Mouse (Mus musculus) intestine, embryonic 14.5 days (tissue): Measurements from ENCODE around the gene Cnbd2. TPM values are rescaled to one million over a fixed set of nuclear protein-coding genes. Genes with fewer than 3 reads are reported as not detected.

Experiments used
- ATAC-seq: fragments of 200-750 bp; cut with Nextera tagmentation; replicated peaks from 2 replicates; pipeline ENCODE4 v1.8.0; 2017; ENCODE audit warnings: low read depth, moderate number of reproducible peaks, moderate TSS enrichment, moderate library complexity; ENCODE audit not compliant: low FRiP score, low TSS enrichment
- DNase-seq: peaks from one replicate; pipeline ENCODE4 v3.0.0-alpha.2; 2018; ENCODE audit warnings: low spot score
- H3K27ac ChIP-seq: fragments of 300-500 bp; sonication (generic); 2 replicates; pipeline ENCODE4 v1.5.1; 2014; ENCODE audit warnings: low read depth, mild to moderate bottlenecking, control low read depth
- H3K27me3 ChIP-seq: fragments of 300-500 bp; sonication (generic); replicated peaks from 2 replicates; pipeline ENCODE4 v1.6.1; 2014; ENCODE audit warnings: low read length, control low read depth; ENCODE audit not compliant: control insufficient read depth, insufficient read depth
- H3K36me3 ChIP-seq: fragments of 300-500 bp; sonication (generic); 2 replicates; pipeline ENCODE4 v1.6.1; 2014; ENCODE audit warnings: low read length, control low read depth; ENCODE audit not compliant: control insufficient read depth, insufficient read depth
- H3K4me1 ChIP-seq: fragments of 300-500 bp; sonication (generic); replicated peaks from 2 replicates; pipeline ENCODE4 v1.6.1; 2014; ENCODE audit warnings: low read length, control low read depth, mixed read lengths; ENCODE audit not compliant: control insufficient read depth, insufficient read depth
- H3K4me2 ChIP-seq: fragments of 300-500 bp; sonication (generic); 2 replicates; pipeline ENCODE4 v1.6.1; 2014; ENCODE audit warnings: low read length
- H3K4me3 ChIP-seq: fragments of 300-500 bp; sonication (generic); 2 replicates; pipeline ENCODE4 v1.5.1; 2014; ENCODE audit warnings: low read depth, low read length, control low read depth, mixed read lengths
- H3K9ac ChIP-seq: fragments of 300-500 bp; sonication (generic); 2 replicates; pipeline ENCODE4 v1.6.1; 2014; ENCODE audit warnings: mild to moderate bottlenecking, low read length
- H3K9me3 ChIP-seq: fragments of 300-500 bp; sonication (generic); 2 replicates; pipeline ENCODE4 v1.6.1; 2016; ENCODE audit warnings: low read length, control low read depth; ENCODE audit not compliant: control insufficient read depth
- WGBS: fragments of 180-500 bp; shearing (Covaris S2); extraction: QIAGEN DNeasy Blood & Tissue Kit; methylation state at CpG from one replicate; pipeline ENCODE4 v1.1.7; 2014; 5-methylcytosine and 5-hydroxymethylcytosine counted together
- microRNA-seq: library from miRNA; unstranded; fragments of <30 nt; microRNA quantifications from one replicate; pipeline ENCODE4, GENCODE M21; 2016
- polyA plus RNA-seq: library from polyadenylated mRNA; unstranded; fragments of >200 nt; fragmentation: Nextera tagmentation; extraction: Ambion mirVana; gene quantifications from 2 replicates; pipeline ENCODE4 v1.2.1, GENCODE M21; 2014

Cnbd2 gene
- polyA plus RNA-seq, 1 experiment from 2014 or later = 4.2 TPM

- H3K4me3 ChIP-seq = peak overlapping the region; percentile 61
- peak overlapping the region; percentile 58 for H3K9ac ChIP-seq
- H3K4me1 ChIP-seq = peaks cover 14% of the 10 kb centered on the region; the same call in 1 of the 2 replicates
- peaks cover 24% of the 10 kb centered on the region for H3K27me3 ChIP-seq
- H3K4me2 ChIP-seq = peak overlapping the region; percentile 98
- ATAC-seq (peak; percentile 21; the same call in 1 of the 2 replicates), DNase-seq (peak; percentile 68)
- no peaks in the 10 kb centered on the region for H3K9me3 ChIP-seq
- WGBS = 14% methylated on average over 14 of the region's 14 CpGs
- H3K27ac ChIP-seq = no peak overlapping the region
- no peaks in the 10 kb centered on the region for H3K36me3 ChIP-seq
Observed at GRCm38 (mm10) chr2:156420327-156420693, 108.2 kb downstream of the Cnbd2 start.

- Histone ChIP-seq H3K27me3 (peaks cover 24% of the 10 kb centered on the region), H3K9ac (peak within 1 kb of the TSS; percentile 58), H3K4me3 (peak within 1 kb of the TSS; percentile 61), H3K36me3 (no peaks in the 10 kb centered on the region), H3K27ac (no peak within 1 kb of the TSS), H3K4me1 (peaks cover 14% of the 10 kb centered on the region; the same call in 1 of the 2 replicates), H3K9me3 (no peaks in the 10 kb centered on the region), H3K4me2 (peak within 1 kb of the TSS; percentile 98)
- ATAC-seq = peak; percentile 67
- WGBS = under 1% methylated on average over 75 of the region's 76 CpGs
- peak; percentile 80 for DNase-seq
Observed at GRCm38 (mm10) chr2:156420694-156421380, 108.7 kb downstream of the Cnbd2 start, which contains the start of gene Epb41l1. TSS of gene Epb41l1 (plus strand) at chr2:156420909.

- Histone ChIP-seq H3K4me2 (peak overlapping the region; percentile 98), H3K9ac (peak overlapping the region; percentile 58), H3K27me3 (peaks cover 24% of the 10 kb centered on the region), H3K4me1 (peaks cover 14% of the 10 kb centered on the region; the same call in 1 of the 2 replicates), H3K27ac (no peak overlapping the region), H3K9me3 (no peaks in the 10 kb centered on the region), H3K4me3 (peak overlapping the region; percentile 61), H3K36me3 (no peaks in the 10 kb centered on the region)
- peak; percentile 66 for ATAC-seq
- peak; percentile 66 for DNase-seq
- 1% methylated on average over 35 of the region's 36 CpGs for WGBS
Observed at GRCm38 (mm10) chr2:156421381-156422110, 109.4 kb downstream of the Cnbd2 start.

- Histone ChIP-seq H3K9ac (no peak overlapping the region), H3K27me3 (peaks cover 24% of the 10 kb centered on the region), H3K4me1 (peaks cover 14% of the 10 kb centered on the region; the same call in 1 of the 2 replicates), H3K9me3 (no peaks in the 10 kb centered on the region), H3K27ac (no peak overlapping the region), H3K36me3 (no peaks in the 10 kb centered on the region), H3K4me2 (peak overlapping the region; percentile 20; the same call in 1 of the 2 replicates), H3K4me3 (no peak overlapping the region)
- DNase-seq (peak; percentile 57), ATAC-seq (no peak)
- WGBS = 13% methylated on average over 7 of the region's 8 CpGs
Observed at GRCm38 (mm10) chr2:156422631-156423030, 110.5 kb downstream of the Cnbd2 start.

- DNase-seq (no peak), ATAC-seq (no peak)
- Histone ChIP-seq H3K27ac (no peak overlapping the region), H3K4me3 (no peak overlapping the region), H3K4me1 (peaks cover 14% of the 10 kb centered on the region; the same call in 1 of the 2 replicates), H3K4me2 (no peak overlapping the region), H3K9me3 (no peaks in the 10 kb centered on the region), H3K36me3 (no peaks in the 10 kb centered on the region), H3K9ac (no peak overlapping the region), H3K27me3 (peaks cover 24% of the 10 kb centered on the region)
- WGBS = 71% methylated on average over 4 of the region's 4 CpGs
Observed at GRCm38 (mm10) chr2:156423672-156424071, 111.6 kb downstream of the Cnbd2 start.

Small RNA genes lying within 50 kb of the gene (microRNA-seq; reads per million reads assigned to microRNA genes)
- not detected for gene Gm22758
- not detected for gene Gm22759

Other genes starting within 250 kb of the Cnbd2 start
- gene Spag4, start 247.1 kb upstream of the Cnbd2 start, polyA plus RNA-seq = 3.0 and 4.0 TPM in 2 replicates
- gene Cpne1, start 200.3 kb upstream of the Cnbd2 start, polyA plus RNA-seq = 46.2 and 50.3 TPM in 2 replicates
- 29.1 and 31.6 TPM in 2 replicates for gene Rbm12, start 200.3 kb upstream of the Cnbd2 start, polyA plus RNA-seq
- gene Gm28036, start 185.2 kb upstream of the Cnbd2 start, polyA plus RNA-seq = 13.3 and 13.6 TPM in 2 replicates
- 427 and 467 TPM in 2 replicates for gene Romo1, start 168.3 kb upstream of the Cnbd2 start, polyA plus RNA-seq
- 51.1 and 52.8 TPM in 2 replicates for gene Nfs1, start 168.1 kb upstream of the Cnbd2 start, polyA plus RNA-seq
- 622 and 652 TPM in 2 replicates for gene Rbm39, start 132.1 kb upstream of the Cnbd2 start, polyA plus RNA-seq
- gene Phf20, start 115.8 kb upstream of the Cnbd2 start, polyA plus RNA-seq = 72.4 and 76.1 TPM in 2 replicates
- 55.2 and 66.7 TPM in 2 replicates for gene Scand1, start 405 bp downstream of the Cnbd2 start, polyA plus RNA-seq
- gene Epb41l1, start 108.6 kb downstream of the Cnbd2 start, polyA plus RNA-seq = 4.2 and 4.4 TPM in 2 replicates
- 38.6 and 40.8 TPM in 2 replicates for gene Aar2, start 235.3 kb downstream of the Cnbd2 start, polyA plus RNA-seq